8 mouse cellular contexts compared by ENCODE assay signal in the genomic region with DNA sequence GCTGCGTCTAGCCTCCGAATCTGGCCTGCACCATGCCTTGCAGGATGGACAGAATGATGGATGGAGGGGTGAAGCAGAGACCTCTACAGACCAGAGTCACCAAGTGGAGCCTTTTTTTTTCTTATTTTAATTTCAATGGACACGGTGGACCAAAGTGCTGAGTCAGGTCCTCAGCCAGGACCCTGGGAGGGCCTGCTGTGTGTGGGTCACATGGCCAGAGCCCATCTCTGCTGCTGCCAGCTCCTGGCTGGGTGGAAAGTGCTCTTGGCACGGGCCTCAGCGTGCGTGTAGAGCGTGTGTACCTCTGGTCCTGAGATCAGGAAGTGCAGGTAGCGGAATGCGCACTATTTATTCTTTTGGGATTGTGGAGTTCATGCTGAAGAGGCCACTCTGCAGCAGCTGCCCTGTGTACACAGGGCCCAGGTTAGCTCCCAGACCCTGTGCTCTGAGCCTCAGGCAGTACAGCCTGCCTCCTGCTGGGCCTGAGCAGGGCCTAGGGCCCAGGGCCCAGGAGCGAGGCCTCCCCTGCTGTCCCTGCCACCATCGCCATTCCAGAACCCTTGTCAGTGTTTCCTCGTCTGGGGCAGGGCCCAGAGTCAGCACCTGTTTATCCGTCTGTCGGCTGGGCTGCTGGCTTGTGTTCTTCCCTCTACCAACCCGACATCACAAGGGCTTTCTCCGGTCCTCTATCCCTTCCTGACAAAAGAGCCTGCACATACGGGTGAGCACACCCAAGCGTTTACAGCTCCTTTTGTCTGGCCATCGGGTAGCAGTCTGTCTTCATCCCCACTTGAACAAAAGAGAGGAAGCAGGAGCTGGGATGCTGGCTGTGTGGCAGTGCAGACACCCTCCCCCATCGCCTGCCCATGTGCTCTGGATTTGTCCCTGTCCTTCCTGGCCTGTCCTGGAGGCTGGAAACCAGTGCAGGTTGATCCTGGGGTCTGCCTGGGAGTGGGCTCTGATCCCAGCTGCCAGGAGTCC. TPM values are rescaled to one million over a fixed set of nuclear protein-coding genes. Genes with fewer than 3 reads are reported as not detected.
A peak's percentile ranks its signal among the peaks of the same experiment; 100 is the strongest.
DNase-seq lines count a peak whose midpoint lies in the region; ATAC-seq lines count a peak whose summit lies in the region.

No protein-coding gene starts in this region.

- H3K4me1 ChIP-seq in limb, embryonic 10.5 days: 0 out of 2 replicates have a peak, but pooled peaks cover 11% of the 10 kb centered on the region
- 0 out of 2 replicates have a peak, but pooled peaks cover 9% of the 10 kb centered on the region for H3K4me1 ChIP-seq in neural tube, embryonic 14.5 days (ENCODE audit: control insufficient read depth, insufficient read depth, low read length)

- peaks cover 89% of the 10 kb centered on the region for H3K36me3 ChIP-seq in limb, embryonic 10.5 days
- H3K36me3 ChIP-seq in neural tube, embryonic 14.5 days (ENCODE audit: control insufficient read depth, insufficient read depth, low read length): peaks cover 43% of the 10 kb centered on the region

- H3K27me3 ChIP-seq in limb, embryonic 10.5 days (ENCODE audit: low read depth, poor library complexity, severe bottlenecking): no peaks in the 10 kb centered on the region
- H3K27me3 ChIP-seq in neural tube, embryonic 14.5 days (ENCODE audit: control insufficient read depth, insufficient read depth, low read length): no peaks in the 10 kb centered on the region

- H3K4me3 ChIP-seq in limb, embryonic 10.5 days: no peak overlapping the region
- no peak overlapping the region for H3K4me3 ChIP-seq in neural tube, embryonic 14.5 days (ENCODE audit: low read depth, low read length)

- 72% methylated on average over 20 of the region's 20 CpGs for WGBS in limb, embryonic 10.5 days
- 21% methylated on average over 20 of the region's 20 CpGs for WGBS in neural tube, embryonic 14.5 days

- H3K9ac ChIP-seq in neural tube, embryonic 14.5 days (replicated peaks; ENCODE audit: low read depth, low read length): peak overlapping the region; percentile 32; the same call in 1 of the 2 replicates

- no peak overlapping the region for H3K4me2 ChIP-seq in neural tube, embryonic 14.5 days (ENCODE audit: low read depth, low read length)

- intact Hi-C loops in gastrocnemius, postnatal 14 days (cut with DNase I; ENCODE audit: low total_unique reads): no loop called here

- peak overlapping the region; percentile 5; the same call in 1 of the 2 replicates for H3K27ac ChIP-seq in limb, embryonic 10.5 days
- peak overlapping the region; percentile 71 for H3K27ac ChIP-seq in neural tube, embryonic 14.5 days (ENCODE audit: low read depth, low read length)

- no peaks in the 10 kb centered on the region for H3K9me3 ChIP-seq in limb, embryonic 10.5 days (replicated peaks)
- no peaks in the 10 kb centered on the region for H3K9me3 ChIP-seq in neural tube, embryonic 14.5 days (ENCODE audit: control insufficient read depth, low read length)

- 0 out of 2 replicates have a peak, but pooled peaks have one; percentile 47 for ATAC-seq in neural tube, embryonic 14.5 days (ENCODE audit: low read depth)

- DNase-seq in kidney, postnatal 25 days: peak; percentile 33 to 80
- no peak for DNase-seq in kidney, adult 9 months
- peak; percentile 83 for DNase-seq in cerebellum, postnatal 25 days
- no peak for DNase-seq in limb, embryonic 10.5 days (ENCODE audit: low spot score)
- DNase-seq in ovary, adult 18-20 months (ENCODE audit: low spot score): no peak
- DNase-seq in gastrocnemius, postnatal 14 days: no peak
- DNase-seq in urinary bladder, adult 18-20 months (ENCODE audit: low spot score in 2 of 2): no peak

RNA-seq across cellular contexts. Expression of a gene that starts 7.4 kb away (rescaled TPM):
- polyA plus RNA-seq in limb, embryonic 10.5 days (2016; fragmentation: Nextera tagmentation; extraction: Ambion mirVana): 37.6 and 45.4 TPM in 2 replicates
- polyA plus RNA-seq in neural tube, embryonic 14.5 days (2014; fragmentation: Nextera tagmentation; extraction: Ambion mirVana): 51.5 and 57.7 TPM in 2 replicates
- total RNA-seq in gastrocnemius, postnatal 14 days (2021): 1 to 10 TPM; 7.0 to 7.3 TPM

RNA-seq across cellular contexts. Expression of a gene that starts 16.1 kb away (rescaled TPM):
- 21.9 and 22.9 TPM in 2 replicates for polyA plus RNA-seq in limb, embryonic 10.5 days (2016; fragmentation: Nextera tagmentation; extraction: Ambion mirVana)
- 27.7 and 32.4 TPM in 2 replicates for polyA plus RNA-seq in neural tube, embryonic 14.5 days (2014; fragmentation: Nextera tagmentation; extraction: Ambion mirVana)
- 100 to 1,000 TPM; 251 to 325 TPM for total RNA-seq in gastrocnemius, postnatal 14 days (2021)

RNA-seq across cellular contexts. Expression of a gene that starts 16.4 kb away (rescaled TPM):
- 172 and 177 TPM in 2 replicates for polyA plus RNA-seq in limb, embryonic 10.5 days (2016; fragmentation: Nextera tagmentation; extraction: Ambion mirVana)
- 65.8 and 70.7 TPM in 2 replicates for polyA plus RNA-seq in neural tube, embryonic 14.5 days (2014; fragmentation: Nextera tagmentation; extraction: Ambion mirVana)
- 10 to 100 TPM; 71.1 to 80.7 TPM for total RNA-seq in gastrocnemius, postnatal 14 days (2021)

RNA-seq across cellular contexts. Expression of a gene that starts 35.4 kb away (rescaled TPM):
- polyA plus RNA-seq in limb, embryonic 10.5 days (2016; fragmentation: Nextera tagmentation; extraction: Ambion mirVana): 30.8 and 33.3 TPM in 2 replicates
- 28.9 and 30.9 TPM in 2 replicates for polyA plus RNA-seq in neural tube, embryonic 14.5 days (2014; fragmentation: Nextera tagmentation; extraction: Ambion mirVana)
- total RNA-seq in gastrocnemius, postnatal 14 days (2021): 10 to 100 TPM; 16.3 to 16.8 TPM

RNA-seq across cellular contexts. Expression of a gene that starts 40.3 kb away (rescaled TPM):
- polyA plus RNA-seq in limb, embryonic 10.5 days (2016; fragmentation: Nextera tagmentation; extraction: Ambion mirVana): 76.5 and 90.3 TPM in 2 replicates
- 132 and 145 TPM in 2 replicates for polyA plus RNA-seq in neural tube, embryonic 14.5 days (2014; fragmentation: Nextera tagmentation; extraction: Ambion mirVana)
- total RNA-seq in gastrocnemius, postnatal 14 days (2021): 10 to 100 TPM; 23.2 to 28.1 TPM

Comparison
In these comparisons a context has a peak if more than half of its experiments do, and no peak if none do; other contexts are left out.
1. DNase-seq: peak in kidney, postnatal 25 days (2 of 2) and cerebellum, postnatal 25 days (2 of 2); none in kidney, adult 9 months (single experiment), limb, embryonic 10.5 days (single experiment), ovary, adult 18-20 months (single experiment), gastrocnemius, postnatal 14 days (single experiment) and urinary bladder, adult 18-20 months (0 of 2).